Mouse (Mus musculus) liver, adult (tissue): ENCODE measurements at regions not wholly inside any gene's neighbourhood (a gene's known extent, or its start where the extent isn't known, plus 50 kb on each side); places are given as distances from the start of the nearest gene placed in this dataset.

Experiments used
- GATA4 ChIP-seq: IDR thresholded peaks from 2 replicates; pipeline ENCODE4 v1.6.1; 2014; ENCODE audit warnings: mild to moderate bottlenecking, low read length; ENCODE audit not compliant: insufficient replicate concordance

GRCm38 (mm10) chr3:38144650-38145049, 340.0 kb downstream of the Ankrd50 start:
- TF ChIP-seq GATA4 = no peak

DNA sequence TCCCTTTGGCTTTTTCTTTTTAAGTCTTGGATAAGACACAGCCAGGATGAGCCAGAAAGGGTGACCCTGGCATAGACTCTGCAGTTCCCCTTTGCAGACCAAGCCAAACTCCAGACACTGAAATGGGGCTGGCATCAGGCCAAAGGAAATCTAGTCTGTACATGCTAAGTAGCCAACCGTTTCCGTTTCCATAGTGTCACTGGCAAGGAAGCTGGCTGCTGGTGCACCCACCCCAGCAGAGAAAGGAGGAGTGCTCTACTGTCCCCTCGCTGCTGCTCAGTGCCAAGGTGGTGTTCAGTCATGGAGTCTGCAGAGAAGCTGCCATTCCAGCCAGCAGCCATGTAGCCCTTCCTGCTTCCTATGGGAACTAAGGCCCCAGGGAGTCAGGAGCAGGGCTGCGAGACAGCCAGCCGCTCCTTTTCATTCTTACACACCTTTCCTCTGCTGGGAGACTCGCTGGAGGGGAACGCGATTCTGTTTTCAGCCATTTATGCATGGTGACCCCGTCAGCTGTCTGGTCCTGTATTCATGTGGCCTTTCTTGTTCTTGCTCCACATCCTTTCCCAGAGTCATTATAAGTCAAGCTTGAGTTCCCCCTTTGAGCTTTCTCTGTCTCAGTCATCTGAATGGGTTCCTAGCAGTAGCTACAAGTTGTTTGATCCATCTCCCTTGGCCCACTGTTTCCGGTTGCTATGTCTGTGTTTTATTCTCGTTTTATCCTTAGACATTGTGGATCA, 341.3 kb downstream of the Ankrd50 start:
- TF ChIP-seq GATA4 = no peak

DNA sequence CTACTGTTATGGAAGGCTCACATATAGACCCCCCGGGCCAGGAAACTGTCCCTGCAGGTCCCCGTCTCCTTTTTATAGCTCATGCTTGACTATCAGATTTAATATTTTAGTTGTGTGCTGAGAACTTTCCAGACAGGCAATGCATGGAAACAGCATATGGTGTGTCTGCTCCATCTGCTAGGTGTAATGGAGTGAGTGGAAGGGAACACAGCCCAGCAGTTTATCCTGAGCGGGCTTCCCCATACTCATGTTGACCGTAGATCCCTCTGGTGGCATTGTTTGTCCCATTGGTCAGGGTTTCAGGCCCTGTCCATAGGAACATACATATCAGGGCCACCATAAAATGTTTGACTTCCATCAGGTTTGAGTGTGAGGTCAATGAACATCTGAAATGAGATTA, 345.3 kb downstream of the Ankrd50 start:
- TF ChIP-seq GATA4 = no peak

DNA sequence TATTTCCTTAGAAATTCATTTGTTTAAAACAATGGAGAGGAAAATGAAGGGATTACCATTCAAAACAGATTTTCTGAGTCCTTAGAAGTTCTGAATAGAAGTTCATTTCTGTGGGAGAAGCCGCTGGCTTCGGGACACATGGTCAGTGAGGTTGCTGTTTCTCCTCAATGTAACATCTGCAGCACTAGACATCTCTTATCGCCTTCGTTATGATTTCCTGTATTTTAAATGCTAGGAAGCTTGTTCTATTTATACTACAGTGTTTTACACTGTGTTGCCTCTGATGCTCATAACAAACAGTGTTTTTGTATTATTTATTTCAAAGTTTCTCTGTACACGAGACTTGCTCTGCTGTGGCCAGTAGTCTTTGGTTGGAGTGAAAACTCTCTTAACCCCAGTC, 346.6 kb downstream of the Ankrd50 start:
- TF ChIP-seq GATA4 = no peak

DNA sequence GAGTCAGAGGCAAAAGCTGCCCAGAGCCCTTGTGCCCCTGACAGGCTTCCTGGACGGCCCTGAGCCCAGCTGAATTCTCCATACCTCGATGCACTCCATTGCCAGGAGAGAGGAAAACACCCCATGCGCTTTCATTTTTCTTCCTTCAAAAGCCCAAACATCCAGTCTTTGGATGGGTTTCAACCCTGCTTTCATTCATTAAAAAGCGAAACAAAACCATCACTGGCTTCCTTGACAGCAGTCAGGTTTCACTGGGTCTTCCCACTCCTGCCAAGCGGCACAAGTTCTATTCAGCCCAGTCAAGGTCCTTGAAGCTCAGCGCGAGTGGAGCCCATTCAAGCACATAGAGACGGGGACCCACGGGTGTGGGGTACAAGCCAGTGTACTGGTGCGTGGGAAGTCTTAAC, 348.8 kb downstream of the Ankrd50 start:
- no peak for TF ChIP-seq GATA4

GRCm38 (mm10) chr3:38134425-38134824, 350.2 kb downstream of the Ankrd50 start:
- no peak for TF ChIP-seq GATA4

DNA sequence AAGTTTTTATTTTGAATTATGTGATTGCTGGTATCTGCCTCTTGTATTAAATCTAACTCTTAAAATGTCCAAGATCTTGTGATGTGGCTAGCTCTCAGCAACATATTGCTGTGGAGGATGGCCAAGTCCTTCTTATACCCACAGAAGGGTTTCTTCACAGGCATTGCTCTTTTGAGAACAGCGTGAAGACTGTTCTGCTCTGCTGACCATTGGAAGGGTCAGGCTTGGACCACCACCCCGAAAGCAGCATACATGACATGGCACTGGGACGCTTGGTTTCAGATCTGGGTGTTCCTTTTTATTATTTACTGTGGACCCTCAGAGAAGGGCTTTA, 352.8 kb downstream of the Ankrd50 start:
- no peak for TF ChIP-seq GATA4

GRCm38 (mm10) chr3:38131176-38131886, 353.3 kb downstream of the Ankrd50 start:
- TF ChIP-seq GATA4 = no peak

- TF ChIP-seq GATA4 = no peak
Observed at GRCm38 (mm10) chr3:38130088-38130487, 354.6 kb downstream of the Ankrd50 start.

DNA sequence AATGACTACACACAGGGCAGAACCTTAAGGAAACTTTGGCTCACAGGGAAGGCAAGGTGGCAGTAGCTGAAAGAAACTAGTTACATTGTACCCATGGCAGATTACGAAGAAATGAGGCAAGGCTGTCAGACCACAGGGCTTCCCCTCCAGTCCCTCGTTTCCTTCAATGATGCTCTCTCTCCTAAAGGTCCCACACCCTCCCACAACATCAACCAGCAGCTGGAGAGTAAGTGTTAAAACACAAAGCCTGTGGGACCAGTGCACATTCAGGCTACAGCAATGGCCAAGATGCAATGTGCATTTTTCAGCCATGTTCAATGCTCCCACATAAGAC, 355.5 kb downstream of the Ankrd50 start:
- no peak for TF ChIP-seq GATA4

GRCm38 (mm10) chr3:38128486-38129166, 356.0 kb downstream of the Ankrd50 start:
- TF ChIP-seq GATA4 = peak; percentile 92

DNA sequence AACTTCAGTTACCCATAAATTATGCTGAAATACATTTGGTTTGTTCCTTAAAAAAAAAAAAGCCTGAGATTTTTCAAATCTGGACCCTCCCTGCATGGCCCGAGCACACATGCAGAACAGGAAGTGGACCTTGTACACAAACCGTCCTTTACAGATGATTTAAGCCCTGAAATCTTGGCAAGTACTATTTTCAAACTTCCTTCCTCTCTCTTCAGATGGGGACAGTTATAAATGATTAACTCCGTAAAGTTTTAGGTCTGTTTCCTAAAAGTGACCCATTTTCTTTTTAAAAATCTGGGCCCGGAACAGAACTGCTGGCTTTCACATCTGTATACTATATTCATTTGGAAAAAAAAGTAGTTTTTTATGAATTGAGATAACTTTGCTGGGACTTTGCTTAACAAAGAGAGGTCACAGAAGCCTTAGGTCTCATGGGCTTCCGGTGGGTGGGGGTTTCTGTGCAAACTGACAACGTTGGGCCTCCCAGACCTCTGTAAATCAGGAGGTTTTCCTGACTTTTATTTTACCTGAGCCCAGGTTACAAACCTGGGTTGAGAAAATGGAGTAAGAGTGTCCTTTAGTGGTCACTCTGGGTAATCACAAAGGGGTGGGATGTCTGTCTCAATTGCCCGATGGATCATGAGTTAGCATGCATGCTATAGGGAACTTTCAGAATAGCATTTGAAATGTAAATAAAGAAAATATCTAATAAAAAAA, 368.4 kb downstream of the Ankrd50 start:
- no peak for TF ChIP-seq GATA4

DNA sequence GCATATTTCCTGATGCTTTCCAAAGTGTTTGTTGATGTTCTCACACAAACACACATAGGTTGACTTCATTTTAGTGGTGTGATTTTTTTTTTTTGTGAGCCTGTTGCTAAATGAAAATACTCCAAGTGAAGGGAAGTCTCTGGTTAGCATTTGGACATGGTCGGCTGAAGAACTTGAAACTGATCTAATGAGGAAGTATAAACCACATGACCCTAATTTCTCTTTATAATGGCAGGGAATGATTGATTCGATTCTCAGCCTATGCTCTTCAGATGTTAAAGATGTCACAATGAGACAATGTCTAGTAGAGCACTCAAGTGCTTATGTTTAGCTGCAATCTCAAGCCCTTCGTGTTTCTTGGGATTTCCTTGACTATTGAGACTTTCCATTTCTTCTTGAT, 372.1 kb downstream of the Ankrd50 start:
- TF ChIP-seq GATA4 = no peak

GRCm38 (mm10) chr3:38105022-38105857, 379.4 kb downstream of the Ankrd50 start:
- TF ChIP-seq GATA4 = no peak

GRCm38 (mm10) chr3:38104418-38104817, 380.1 kb upstream of the Gm5148 start:
- no peak for TF ChIP-seq GATA4
